Comparison of ENCODE assay signal across 15 mouse cellular contexts in genomic region chr10:96871559-96872160, GRCm38 (mm10).
A peak's percentile ranks its signal among the peaks of the same experiment; 100 is the strongest.
DNase-seq lines count a peak whose midpoint lies in the region; ATAC-seq lines count a peak whose summit lies in the region.
"Had no signal": no experiment of that assay in that cellular context is flagged by ENCODE, and none has a peak within 500 bp of the region (broad histone marks: within the 10 kb centered on the region; RNA-seq: fewer than 3 reads in every experiment).

No protein-coding gene starts in this region.

- H3K27me3 ChIP-seq in kidney, embryonic 14.5 days (ENCODE audit: control insufficient read depth, insufficient read depth, low read length) = no peaks in the 10 kb centered on the region
- H3K27me3 ChIP-seq in forebrain, embryonic 12.5 days = no peaks in the 10 kb centered on the region
- H3K27me3 ChIP-seq in forebrain, embryonic 15.5 days = no peaks in the 10 kb centered on the region
- H3K27me3 ChIP-seq: limb, embryonic 15.5 days; lung, embryonic 15.5 days had no signal

- H3K36me3 ChIP-seq in kidney, embryonic 14.5 days (ENCODE audit: control insufficient read depth, insufficient read depth, low read length) = no peaks in the 10 kb centered on the region
- no peaks in the 10 kb centered on the region for H3K36me3 ChIP-seq in forebrain, embryonic 12.5 days (replicated peaks)
- no peaks in the 10 kb centered on the region for H3K36me3 ChIP-seq in forebrain, embryonic 15.5 days
- H3K36me3 ChIP-seq: limb, embryonic 15.5 days; lung, embryonic 15.5 days had no signal

- H3K4me1 ChIP-seq in kidney, embryonic 14.5 days (ENCODE audit: control insufficient read depth, insufficient read depth, low read length) = no peaks in the 10 kb centered on the region
- H3K4me1 ChIP-seq in forebrain, embryonic 12.5 days = no peaks in the 10 kb centered on the region
- H3K4me1 ChIP-seq in forebrain, embryonic 15.5 days = no peaks in the 10 kb centered on the region

- H3K9me3 ChIP-seq in kidney, embryonic 14.5 days (ENCODE audit: control insufficient read depth, low read length) = no peaks in the 10 kb centered on the region
- no peaks in the 10 kb centered on the region for H3K9me3 ChIP-seq in forebrain, embryonic 12.5 days
- H3K9me3 ChIP-seq in forebrain, embryonic 15.5 days = no peaks in the 10 kb centered on the region
- H3K9me3 ChIP-seq: limb, embryonic 15.5 days; lung, embryonic 15.5 days had no signal

- WGBS in kidney, embryonic 14.5 days = 78% methylated on average over 7 of the region's 7 CpGs
- 92% methylated on average over 7 of the region's 7 CpGs for WGBS in forebrain, embryonic 12.5 days
- 90% methylated on average over 7 of the region's 7 CpGs for WGBS in forebrain, embryonic 15.5 days

- H3K9ac ChIP-seq in kidney, embryonic 14.5 days (ENCODE audit: low read depth, low read length) = no peak overlapping the region
- no peak overlapping the region for H3K9ac ChIP-seq in forebrain, embryonic 12.5 days
- no peak overlapping the region for H3K9ac ChIP-seq in forebrain, embryonic 15.5 days (replicated peaks)
- H3K9ac ChIP-seq: limb, embryonic 15.5 days; lung, embryonic 15.5 days had no signal

- H3K4me2 ChIP-seq in kidney, embryonic 14.5 days (replicated peaks; ENCODE audit: low read depth, low read length) = no peak overlapping the region
- H3K4me2 ChIP-seq in forebrain, embryonic 12.5 days = no peak overlapping the region
- no peak overlapping the region for H3K4me2 ChIP-seq in forebrain, embryonic 15.5 days (replicated peaks)
- H3K4me2 ChIP-seq: limb, embryonic 15.5 days; lung, embryonic 15.5 days had no signal

- intact Hi-C loops in left cerebral cortex, postnatal 10 days (cut with DNase I) = no loop called here

- no peak overlapping the region for H3K27ac ChIP-seq in kidney, embryonic 14.5 days (ENCODE audit: low read depth, low read length)
- no peak overlapping the region for H3K27ac ChIP-seq in forebrain, embryonic 12.5 days
- no peak overlapping the region for H3K27ac ChIP-seq in forebrain, embryonic 15.5 days (replicated peaks)
- H3K27ac ChIP-seq: heart, adult 2 months; limb, embryonic 15.5 days; lung, embryonic 15.5 days had no signal

- no peak for ATAC-seq in kidney, embryonic 14.5 days (ENCODE audit: low FRiP score, low TSS enrichment)
- ATAC-seq in megakaryocyte progenitor cell, adult 5-6 weeks (replicated peaks; ENCODE audit: poor library complexity) = peak; percentile 82
- ATAC-seq in forebrain, embryonic 12.5 days (ENCODE audit: low FRiP score) = no peak
- no peak for ATAC-seq in forebrain, embryonic 15.5 days (replicated peaks)
- ATAC-seq: inflammation-experienced regulatory T-cells, adult 6 months had no signal

- H3K4me3 ChIP-seq in kidney, embryonic 14.5 days (ENCODE audit: low read length) = no peak overlapping the region
- H3K4me3 ChIP-seq in forebrain, embryonic 12.5 days (replicated peaks) = no peak overlapping the region
- no peak overlapping the region for H3K4me3 ChIP-seq in forebrain, embryonic 15.5 days
- H3K4me3 ChIP-seq: heart, adult 2 months; limb, embryonic 15.5 days; lung, embryonic 15.5 days had no signal

- peak; percentile 4 for DNase-seq in kidney, adult 11 months
- DNase-seq in 3T3-L1 (ENCODE audit: low read depth, low spot score) = peak; percentile 91
- DNase-seq in T-cell, adult 2 months (ENCODE audit: low spot score) = peak; percentile 41
- no peak for DNase-seq in left cerebral cortex, postnatal 10 days (ENCODE audit: extremely low spot score in 1 of 2, low spot score in 2 of 2)
- DNase-seq: cerebellum, adult 11 months; heart, postnatal 10 days; kidney, postnatal 4 days had no signal

Comparison
In these comparisons a context has a peak if more than half of its experiments do, and no peak if none do; other contexts are left out.
1. DNase-seq: peak in kidney, adult 11 months (single experiment), 3T3-L1 (single experiment) and T-cell, adult 2 months (single experiment); none in left cerebral cortex, postnatal 10 days (0 of 2).